Mouse (Mus musculus) spleen, postnatal 36 days (tissue): Measurements from ENCODE around the gene 6030452D12Rik.

Experiments
- DNase-seq, 2 experiments: peaks; one replicate each; pipeline ENCODE4 v3.0.0; 2022; ENCODE audit warnings: low spot score in 2 of 2, mixed read lengths in 1 of 2

Gene 6030452D12Rik

GRCm38 (mm10) chr8:106500018-106500685 is at the start of gene 6030452D12Rik:
6030452D12Rik (plus strand) TSS chr8:106500522.
- DNase-seq, result peak in 1 of 2 experiments; percentile 10

GRCm38 (mm10) chr8:106451301-106452085 is 48.8 kb upstream of the 6030452D12Rik start:
- no peak for DNase-seq

DNA sequence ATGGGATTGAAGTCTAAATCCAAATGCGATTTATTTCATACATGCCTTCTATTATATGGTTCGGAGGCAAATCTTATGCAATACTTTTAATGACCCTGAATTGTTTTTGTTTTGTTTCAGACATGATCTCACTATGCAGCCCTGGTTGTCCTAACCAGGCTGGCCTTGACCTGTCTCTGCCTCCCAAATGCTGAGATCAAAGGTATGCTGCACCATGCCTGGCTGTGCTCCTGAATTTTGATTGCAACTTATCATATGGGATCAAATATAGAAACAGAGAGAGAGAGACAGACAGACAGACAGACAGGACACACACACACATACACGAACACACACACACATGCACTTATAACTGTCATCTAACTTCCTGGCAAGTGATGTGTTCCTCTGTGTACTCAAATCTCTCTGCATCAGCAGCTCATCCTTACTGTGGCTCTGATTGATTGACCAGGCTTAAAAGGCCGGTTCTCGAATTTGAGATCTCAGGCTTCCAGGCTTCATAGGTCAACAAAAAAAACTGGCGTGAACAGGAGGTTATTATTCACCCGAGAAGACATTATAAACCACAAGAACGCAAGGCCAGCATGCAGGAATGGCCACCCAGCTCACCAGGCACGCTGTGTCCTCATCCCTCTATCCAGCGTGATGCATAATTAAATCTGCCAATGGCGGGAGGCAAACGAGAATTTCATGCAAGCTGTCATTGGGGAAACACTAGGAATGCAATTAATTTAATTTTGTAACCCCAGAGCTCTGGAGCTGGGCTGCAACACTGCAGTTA is 47.4 kb upstream of the 6030452D12Rik start:
- no peak for DNase-seq

DNA sequence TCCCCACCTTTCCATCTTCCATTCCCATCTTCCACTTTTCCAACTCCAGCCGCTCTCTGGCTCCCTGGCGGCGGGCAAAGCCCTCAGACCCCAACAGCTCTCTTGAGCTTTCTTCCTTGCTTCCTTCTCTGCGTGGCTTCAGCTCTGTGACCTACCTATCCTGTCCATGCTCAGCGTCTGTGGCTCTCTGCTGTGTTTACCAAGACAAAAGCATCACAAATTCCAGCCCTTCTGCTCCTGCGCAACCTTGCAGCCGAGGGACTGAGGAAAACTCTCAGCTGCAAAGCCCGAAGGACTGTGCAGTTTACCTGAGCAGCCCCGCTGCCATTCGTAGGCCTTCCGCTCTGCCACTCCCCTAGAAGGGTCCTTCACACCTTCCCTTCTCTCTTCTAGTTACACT is 46.3 kb upstream of the 6030452D12Rik start:
- no peak for DNase-seq

DNA sequence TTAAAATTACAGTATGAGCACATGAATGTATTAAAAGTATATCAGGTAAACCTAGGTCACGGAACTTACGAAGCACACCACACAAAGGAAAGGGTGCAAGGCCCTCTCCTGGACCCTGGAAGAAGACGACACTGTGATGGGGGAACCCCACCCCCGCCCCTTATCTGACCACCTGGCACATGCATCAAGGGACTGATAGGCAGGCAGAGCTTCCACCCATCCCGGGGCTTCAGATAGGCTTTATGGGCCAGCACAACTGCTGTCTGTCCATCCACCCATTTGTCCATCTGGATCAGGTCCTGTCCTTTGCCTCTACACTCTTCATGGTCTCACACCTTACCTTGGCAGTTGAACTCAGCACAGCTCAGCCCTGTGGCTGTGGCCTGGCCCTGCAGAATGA is 38.2 kb upstream of the 6030452D12Rik start:
- no peak for DNase-seq

- no peak for DNase-seq
Measured at GRCm38 (mm10) chr8:106463795-106464194, 36.5 kb upstream of the 6030452D12Rik start.

DNA sequence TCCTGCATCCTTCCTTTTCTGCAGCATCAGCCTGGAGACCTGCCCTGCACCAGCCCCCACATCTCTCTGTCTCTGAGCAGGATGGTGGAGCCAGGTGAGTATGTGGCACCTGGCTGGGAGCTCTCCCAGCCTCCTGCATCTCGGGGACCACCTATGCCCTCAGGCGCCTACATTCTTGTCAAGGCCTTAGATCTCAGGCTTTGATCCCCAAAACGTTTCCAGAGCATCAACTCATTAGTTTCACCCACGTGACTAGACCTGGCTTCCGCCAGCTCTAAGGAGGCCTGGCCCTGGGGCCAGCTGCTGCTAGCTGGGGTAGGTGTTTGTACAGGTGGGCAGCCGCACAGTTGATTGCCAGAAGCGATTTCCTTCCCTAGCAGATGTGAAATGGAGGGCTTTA is 30.8 kb upstream of the 6030452D12Rik start:
- DNase-seq, result no peak

DNA sequence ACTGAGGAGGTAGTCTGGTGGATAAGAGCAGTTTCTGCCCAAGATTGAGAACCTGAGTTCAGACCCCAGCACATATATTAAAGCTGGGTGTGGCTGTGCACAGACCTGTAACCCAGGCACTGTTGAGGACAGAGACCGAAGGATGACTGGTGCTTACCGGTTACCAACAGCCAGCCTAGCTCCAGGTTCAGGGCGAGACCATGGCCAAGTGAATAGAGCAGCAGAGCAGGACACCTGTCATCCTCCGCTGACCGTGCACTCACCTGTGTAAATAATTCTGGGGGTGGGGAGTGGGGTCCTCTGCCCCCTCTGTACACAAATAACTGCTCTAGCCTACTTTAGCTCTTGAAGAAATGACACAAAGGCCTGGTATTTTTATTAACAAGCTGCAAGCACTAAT is 26.3 kb upstream of the 6030452D12Rik start:
- DNase-seq, result no peak

DNA sequence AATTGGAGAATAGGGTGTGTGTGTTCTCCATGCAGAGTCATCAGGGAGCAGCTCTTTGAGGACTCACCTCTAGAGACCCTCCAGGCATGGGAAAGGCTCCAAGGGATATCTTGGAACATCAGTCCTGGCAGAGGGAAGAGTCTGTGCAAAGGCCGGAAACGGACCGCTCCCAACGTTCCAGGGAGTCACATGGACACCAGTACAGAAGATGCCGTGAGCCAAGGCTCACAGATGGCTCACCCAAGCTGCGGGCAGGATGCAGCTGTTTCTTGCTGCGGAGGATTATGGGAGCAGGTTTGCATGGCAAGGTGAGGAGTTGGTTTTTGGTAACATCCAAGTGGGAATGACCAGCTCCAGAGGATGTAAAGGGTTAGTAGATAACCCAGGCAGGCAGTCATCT is 3.9 kb downstream of the 6030452D12Rik start:
- DNase-seq, result no peak

DNA sequence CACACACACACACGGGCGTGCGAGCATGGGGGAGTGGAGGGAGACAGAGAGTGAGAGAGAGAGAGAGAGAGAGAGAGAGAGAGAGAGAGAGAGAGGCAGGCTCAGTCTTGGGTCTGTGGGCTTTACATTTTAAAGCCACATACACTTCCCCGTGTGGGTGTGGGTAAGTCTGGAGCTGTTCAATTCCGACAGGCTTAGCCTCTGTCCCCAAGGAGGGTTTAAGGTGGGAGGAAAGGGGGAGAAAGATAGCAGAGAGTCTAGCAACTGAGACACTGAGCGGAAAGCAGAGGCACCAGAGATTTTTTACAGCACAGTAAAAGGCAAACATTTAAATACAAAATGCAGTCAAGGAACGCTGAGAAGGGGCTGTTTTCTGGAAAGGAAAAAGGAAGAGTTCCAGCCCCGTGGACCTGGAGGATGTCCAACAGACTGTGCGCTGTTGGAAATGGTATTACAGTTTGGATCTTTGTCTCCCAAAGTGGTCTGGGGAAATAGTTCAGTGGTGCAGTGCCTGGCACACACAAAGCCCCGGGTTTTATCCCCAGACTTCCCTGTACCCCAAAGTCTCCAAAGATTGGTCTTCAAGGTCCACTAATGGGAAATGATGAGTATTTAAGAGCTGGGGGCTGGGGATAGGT is 5.1 kb downstream of the 6030452D12Rik start:
- DNase-seq, result no peak

- DNase-seq, result no peak
Measured at GRCm38 (mm10) chr8:106506106-106506505, 5.8 kb downstream of the 6030452D12Rik start.

DNA sequence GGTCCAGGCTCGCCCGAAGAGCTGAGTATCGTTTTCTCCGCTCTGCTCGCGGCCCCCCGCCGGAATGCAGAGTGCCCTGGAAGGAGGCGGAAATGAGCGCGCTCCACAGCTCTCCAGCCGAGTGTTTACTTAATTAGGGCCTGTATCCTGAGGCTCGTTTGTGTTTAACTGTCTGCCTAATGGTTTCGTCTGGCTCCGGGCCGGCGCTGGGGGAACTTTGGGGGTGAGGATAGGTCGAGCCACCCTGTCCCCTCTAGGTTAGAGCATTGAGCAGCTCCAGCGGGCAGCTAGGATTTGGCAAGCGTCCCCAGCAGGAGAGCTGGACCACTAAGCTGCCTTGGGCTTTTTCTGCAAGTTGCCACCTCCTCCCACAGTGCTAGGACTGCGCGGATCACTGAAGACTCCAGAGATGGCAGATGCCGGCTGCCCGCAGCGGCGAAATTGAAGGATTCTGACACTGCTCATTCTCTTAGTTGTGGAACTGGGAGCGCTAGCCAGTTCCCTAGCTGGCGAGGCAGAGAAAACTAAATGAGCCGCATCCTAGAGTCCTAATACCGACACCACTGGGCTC is 7.5 kb downstream of the 6030452D12Rik start:
- DNase-seq, result no peak

- no peak for DNase-seq
Measured at GRCm38 (mm10) chr8:106508456-106508855, 8.1 kb downstream of the 6030452D12Rik start.

DNA sequence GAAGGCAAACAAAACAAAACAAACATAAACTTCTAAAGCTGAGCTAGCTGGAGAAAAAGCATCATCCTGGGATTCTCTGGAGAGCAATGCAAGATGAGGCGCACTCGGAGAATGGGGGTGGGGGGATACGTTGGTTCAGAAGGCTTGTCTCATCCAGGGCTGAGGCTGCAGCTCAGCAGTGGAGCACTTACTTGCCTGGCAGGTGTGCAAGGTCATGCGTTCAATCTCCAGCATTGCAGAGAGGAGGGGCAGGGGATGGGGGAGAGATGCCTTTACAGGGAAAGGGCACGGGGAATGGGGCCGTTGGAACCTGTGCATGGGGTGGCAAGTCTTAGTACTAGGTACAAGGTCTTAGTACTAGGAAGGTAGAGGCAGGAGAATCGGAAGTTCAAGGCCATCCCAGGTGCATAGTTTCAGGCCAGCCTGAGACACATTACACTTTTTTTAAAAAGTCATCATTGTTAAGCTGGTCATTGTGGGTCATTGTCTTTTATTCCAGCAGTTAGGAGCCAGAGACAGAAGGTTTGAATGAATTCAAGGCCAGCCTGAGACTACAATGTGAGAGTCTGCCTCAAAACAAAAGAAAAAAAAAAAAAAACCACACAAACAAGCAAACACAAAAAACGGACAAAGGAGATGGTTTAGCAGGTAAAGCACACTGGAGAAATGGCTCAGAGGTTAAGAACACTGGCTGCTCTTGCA is 8.9 kb downstream of the 6030452D12Rik start:
- no peak for DNase-seq

DNA sequence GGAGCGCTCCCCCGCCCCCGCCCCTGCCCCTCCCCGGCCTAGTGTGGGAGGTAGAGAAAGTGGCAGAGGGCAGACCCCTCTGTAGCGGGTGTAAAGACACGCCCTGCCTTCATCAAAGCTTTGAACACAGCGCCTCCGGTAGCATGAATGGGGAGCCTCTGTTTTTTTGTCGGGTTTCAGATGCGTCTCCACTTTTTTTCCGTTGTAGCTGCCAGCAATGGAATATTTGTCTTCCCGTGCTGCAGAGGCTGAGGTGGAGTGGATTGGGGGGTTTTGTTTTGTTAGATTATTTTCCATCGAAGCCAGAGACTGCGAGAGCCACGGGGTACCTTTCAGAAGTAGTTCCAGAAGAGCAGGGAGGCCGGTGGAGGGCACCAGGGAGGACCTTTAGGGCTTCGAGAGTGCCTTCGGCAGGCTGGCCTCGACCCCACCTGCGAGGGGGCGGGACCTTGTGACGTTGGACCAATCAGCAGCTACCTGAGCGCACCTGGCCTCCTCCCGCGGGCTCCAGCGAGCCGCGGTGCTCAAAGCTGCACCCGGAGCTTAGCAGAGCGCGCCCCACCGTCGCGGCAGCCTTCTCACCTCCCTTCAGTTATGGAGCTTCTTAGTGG is 10.1 kb downstream of the 6030452D12Rik start, which contains the start of gene Cdh3:
Gene Cdh3, plus strand, starts transcription at position 527 of the 611 bp plus-strand sequence.
- DNase-seq, result no peak

- DNase-seq, result no peak
Measured at GRCm38 (mm10) chr8:106511065-106511501, 10.8 kb downstream of the 6030452D12Rik start.

- DNase-seq, result no peak
Measured at GRCm38 (mm10) chr8:106511531-106512041, 11.3 kb downstream of the 6030452D12Rik start.

GRCm38 (mm10) chr8:106512475-106513150 is 12.3 kb downstream of the 6030452D12Rik start:
- no peak for DNase-seq

GRCm38 (mm10) chr8:106515946-106516479 is 15.7 kb downstream of the 6030452D12Rik start:
- no peak for DNase-seq
